Mouse (Mus musculus) granulocyte monocyte progenitor cell, adult 5-6 weeks (primary cell): ENCODE measurements at regions not wholly inside any gene's neighbourhood (a gene's known extent, or its start where the extent isn't known, plus 50 kb on each side); places are given as distances from the start of the nearest gene placed in this dataset.

ENCODE experiments used
- ATAC-seq: replicated peaks from 2 replicates; pipeline ENCODE4 v1.8.0; 2016; ENCODE audit warnings: mild to moderate bottlenecking, moderate TSS enrichment, inconsistent platforms; ENCODE audit not compliant: poor library complexity, severe bottlenecking

DNA sequence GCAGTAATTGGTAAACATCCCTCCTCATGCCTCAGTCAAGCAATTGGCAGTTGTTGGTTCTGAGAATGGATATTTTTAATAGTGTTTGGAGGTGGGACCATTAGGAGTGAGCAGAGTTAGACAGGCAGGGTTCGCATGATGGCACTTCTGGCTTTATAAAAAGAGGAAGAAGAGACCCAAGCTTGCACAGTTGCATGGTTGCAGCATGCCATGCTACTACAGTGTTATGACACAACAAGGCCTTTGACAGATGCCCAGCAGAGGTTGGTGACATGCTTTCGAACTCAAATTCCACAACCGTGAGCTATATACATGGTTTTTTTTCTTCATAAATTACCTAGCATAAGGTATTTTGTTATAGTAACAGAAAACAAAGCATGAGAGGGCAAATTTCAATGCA, 341.5 kb downstream of the Bcor start:
- peak; percentile 94 for ATAC-seq

- no peak for ATAC-seq
Observed at GRCm38 (mm10) chrX:11821165-11821564, 339.0 kb downstream of the Bcor start.

GRCm38 (mm10) chrX:11821880-11822768, 338.0 kb downstream of the Bcor start:
- no peak for ATAC-seq

- peak; percentile 84 for ATAC-seq
Observed at GRCm38 (mm10) chrX:11825948-11826347, 334.2 kb downstream of the Bcor start.

- no peak for ATAC-seq
Observed at GRCm38 (mm10) chrX:11826737-11827408, 333.3 kb downstream of the Bcor start.

- ATAC-seq, result no peak
Observed at GRCm38 (mm10) chrX:11829411-11830002, 330.6 kb downstream of the Bcor start.

DNA sequence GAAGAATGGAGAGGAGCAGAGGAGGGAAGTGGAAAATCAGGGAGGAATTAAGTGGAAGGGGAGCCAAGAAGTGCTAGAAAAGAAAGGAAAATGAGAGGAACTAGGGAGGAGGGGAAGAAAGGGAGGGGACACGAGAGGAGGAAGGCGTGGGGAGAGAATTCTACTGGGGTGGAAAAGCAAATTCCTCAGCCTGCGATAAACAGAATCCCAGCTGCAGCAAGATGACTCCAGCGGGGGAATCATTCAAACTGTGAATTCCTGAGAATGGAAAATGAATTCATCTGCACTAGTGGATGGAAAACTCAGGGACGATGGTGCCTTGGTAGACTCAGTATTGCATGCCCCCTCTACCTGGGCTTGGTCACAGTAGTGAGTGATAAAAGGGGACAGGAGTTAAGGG, 322.6 kb downstream of the Bcor start:
- ATAC-seq, result no peak

GRCm38 (mm10) chrX:11839665-11840245, 320.4 kb downstream of the Bcor start:
- peak; percentile 72 for ATAC-seq

GRCm38 (mm10) chrX:11840319-11841035, 319.7 kb downstream of the Bcor start:
- peak; percentile 37 for ATAC-seq

DNA sequence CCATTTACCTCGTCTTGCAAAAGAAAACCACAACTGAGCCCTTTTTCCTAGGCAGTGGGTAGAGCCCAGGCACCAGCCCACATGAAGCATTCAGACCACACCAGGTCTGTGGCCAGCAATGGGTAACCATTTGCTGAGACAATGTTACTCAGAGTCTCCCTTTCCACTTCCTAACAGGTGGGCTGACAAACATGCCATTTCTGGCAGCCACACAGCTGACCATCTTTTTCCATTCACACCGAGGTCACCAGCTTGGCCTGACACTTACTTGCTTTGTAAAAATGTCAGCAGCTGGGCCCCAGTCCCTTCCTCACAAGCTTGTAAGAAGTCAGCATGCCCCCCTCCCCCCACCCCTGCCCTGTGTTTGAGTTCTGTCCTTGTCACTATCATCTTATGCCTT, 314.6 kb downstream of the Bcor start:
- ATAC-seq, result peak; percentile 33

DNA sequence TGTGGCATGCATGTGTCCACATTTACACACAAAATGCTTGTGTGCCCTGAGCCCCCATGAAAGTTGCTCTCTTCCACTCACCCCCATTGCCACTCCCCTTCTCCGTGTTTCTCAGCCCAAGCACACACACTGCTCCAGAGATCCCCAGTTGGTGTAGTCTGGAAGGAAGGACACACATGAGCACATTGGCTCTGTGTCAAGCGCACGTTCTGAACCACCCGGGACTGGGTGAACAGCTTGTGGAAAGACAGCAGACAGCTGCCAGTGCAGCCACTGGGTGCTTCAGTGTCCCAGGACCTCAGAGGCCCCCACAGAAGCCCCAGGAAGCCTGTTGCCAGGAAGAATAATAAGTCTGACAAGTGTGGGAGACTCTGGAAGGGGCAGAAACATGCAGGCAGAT, 304.2 kb downstream of the Bcor start:
- ATAC-seq, result no peak

DNA sequence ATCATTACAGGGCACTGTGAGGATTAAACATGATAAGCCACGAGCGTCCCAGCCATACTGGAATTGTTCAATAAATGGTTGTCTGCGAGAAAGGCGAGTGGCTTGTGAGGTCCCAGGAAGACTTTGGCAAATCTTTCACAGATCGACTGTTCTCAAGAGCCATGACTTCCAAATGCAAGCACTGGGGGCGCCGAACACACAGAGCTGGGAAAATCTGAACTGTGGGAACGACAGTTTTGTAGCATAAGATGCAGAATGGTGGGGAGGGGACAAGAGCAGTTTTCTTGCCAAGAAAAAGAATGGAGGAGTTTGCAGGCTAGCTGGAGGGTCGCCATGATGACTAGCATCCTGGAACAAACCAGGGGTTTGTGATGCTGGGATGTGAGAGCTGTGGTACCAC, 300.8 kb downstream of the Bcor start:
- ATAC-seq, result no peak

- ATAC-seq, result no peak
Observed at GRCm38 (mm10) chrX:11861119-11861708, 298.9 kb downstream of the Bcor start.

DNA sequence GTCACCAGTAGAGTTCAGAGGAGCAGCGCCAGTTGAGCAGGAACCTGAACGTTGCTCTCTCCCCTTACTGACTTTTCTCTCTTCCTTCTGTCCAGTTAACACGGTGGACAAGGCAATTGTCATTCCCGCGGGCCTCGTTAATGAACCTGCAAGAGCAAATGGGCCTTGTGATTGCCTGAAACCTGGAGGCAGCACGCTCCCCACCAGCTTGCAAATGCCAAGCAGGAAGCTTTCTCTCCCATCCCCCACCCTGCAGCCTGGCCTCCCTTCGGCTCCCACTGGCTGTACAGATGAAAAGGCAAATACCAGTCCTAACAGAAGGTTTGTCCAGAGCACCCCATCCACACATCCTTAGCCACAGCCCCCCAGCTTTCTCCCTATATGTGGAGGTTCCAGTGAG, 298.3 kb downstream of the Bcor start:
- no peak for ATAC-seq

- ATAC-seq, result no peak
Observed at GRCm38 (mm10) chrX:11863106-11863505, 297.0 kb downstream of the Bcor start.

DNA sequence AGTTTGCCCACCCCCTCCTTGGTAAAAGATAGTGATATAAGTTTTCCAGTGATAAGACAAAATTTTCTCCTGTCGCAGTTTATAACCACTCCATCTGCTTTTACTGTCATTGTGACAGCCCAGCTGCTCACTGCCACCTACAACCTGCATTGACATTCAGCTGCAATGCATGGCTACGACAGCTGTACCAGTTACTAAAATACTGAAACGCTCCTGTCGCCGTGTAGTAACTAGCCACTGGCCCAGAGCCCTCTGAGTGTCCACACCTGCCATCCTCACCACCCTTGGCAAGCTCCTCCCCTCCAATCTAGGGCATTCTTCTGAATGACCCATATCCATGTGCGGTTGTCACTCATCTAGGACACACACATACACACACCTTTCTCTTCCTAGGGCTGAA, 286.2 kb downstream of the Bcor start:
- no peak for ATAC-seq

DNA sequence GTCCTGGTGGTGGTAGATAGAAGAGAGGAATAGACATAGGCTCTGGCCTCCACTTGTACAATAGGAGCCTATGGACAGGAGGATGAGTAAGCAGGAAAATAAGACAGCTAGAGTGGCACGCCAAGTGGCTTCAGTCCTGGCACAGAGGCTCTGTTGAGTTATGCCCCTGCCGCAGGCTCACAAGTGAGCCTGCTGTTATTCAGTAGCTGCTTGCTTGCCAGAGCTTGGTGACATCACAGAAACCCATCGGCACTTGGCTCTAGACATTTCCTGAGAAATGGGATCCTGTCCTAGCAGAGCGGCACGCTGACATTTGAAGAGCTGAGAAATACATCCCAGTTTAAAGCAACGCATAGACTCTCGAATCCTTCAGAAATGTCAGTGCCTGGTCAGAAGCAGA, 283.5 kb downstream of the Bcor start:
- ATAC-seq, result no peak

DNA sequence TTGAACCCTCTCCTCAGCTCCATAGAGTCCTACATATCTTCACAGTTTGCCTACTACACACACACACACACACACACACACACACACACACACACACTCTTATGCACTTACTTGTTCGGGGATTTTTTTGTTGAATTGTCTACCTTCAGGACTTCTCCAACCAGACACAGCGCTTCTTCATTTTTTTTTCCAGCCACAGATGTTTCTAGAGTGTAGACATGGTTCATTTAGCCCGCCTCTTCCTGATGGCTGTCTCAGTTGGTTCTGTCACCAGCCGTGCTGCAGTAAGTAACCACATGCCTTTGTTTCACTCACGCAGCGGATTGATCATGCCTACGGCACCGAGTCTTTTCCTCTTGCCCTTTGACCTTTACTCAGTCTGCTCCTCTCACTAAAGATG, 282.1 kb downstream of the Bcor start:
- ATAC-seq, result 0 out of 2 replicates have a peak, but pooled peaks have one; percentile 31

GRCm38 (mm10) chrX:11880972-11881371, 279.2 kb downstream of the Bcor start:
- peak; percentile 96 for ATAC-seq
